Mouse (Mus musculus): ENCODE data around the gene G430095P16Rik.

G430095P16Rik gene

DNA sequence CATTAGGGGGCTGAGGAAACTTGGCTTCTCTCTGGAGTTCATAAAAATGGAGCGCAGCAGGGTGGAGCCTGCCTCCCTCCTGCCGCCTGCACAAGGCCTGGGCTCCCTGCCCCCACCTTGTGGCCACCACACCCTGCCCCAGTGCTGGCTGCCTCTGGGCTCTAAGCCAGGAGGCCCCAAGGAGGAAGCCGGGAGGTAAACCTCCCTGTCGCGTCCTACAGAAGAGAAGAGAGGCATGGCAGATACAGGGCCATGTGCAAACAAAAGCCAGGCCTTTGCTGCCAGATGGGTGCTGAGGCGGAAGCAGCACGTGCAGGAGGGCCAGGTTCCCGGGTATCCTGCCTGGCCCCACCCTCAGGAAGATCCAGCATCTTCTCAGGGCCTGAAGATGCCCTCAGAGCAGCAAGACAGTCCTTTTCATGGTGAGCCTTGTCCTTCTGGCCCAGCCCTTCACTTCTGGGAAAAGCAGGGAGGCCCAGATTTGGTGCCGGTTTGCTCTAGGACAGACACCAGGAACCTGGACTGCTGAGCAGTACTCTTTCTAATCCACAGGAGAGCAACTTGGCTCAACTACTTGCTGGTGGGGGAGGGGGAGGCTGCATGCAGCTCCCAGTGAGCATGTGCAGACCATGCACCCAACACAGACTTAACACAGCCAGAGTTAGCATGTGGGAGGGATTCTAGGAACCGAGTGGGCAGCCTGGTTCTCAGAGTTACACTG is at the start of gene G430095P16Rik:
TSS of gene G430095P16Rik (plus strand) at position 158 of the 721 bp plus-strand sequence.
- no peak for DNase-seq (ENCODE audit: low spot score)

DNA sequence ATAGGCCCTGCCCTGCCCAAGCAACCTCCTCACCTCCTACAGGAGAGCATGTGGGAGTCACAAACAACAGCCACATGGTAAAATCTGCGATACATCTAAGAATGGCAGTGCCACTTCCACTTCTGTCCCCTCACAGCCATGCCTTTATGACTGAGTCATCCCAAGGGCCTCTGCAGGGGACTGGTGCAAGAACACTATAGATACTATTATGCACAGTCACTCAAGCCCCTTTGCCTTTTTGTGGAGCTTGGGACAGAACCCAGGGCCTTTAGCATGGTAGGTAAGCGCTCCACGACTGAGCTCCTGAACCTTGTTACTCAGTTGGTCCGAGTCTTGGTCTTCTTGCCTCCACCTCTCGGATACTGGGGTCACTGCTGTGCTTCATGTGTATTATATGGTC is 45.5 kb upstream of the G430095P16Rik start:
- DNase-seq (ENCODE audit: low spot score), result no peak

DNA sequence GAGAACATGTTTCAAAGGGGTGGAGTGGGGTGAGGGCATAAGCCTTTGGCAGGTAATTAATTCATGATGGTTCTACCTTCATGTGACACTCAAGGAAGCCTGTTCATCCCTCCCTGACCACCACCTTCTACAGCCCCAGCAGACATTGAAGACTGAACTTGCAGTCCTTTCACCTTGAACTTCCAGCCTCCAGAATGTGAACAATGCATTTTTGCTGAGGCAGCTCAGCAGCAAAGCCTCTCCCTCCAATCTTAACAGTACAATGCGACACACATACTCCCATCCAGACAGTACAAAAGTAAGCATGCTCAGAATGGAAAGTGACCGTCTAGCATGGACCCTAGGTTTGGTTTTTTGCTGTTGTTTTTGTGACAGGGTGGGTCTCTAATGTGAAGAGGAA is 41.3 kb upstream of the G430095P16Rik start:
- no peak for DNase-seq (ENCODE audit: low spot score)

- DNase-seq (ENCODE audit: low spot score), result no peak
These were observed 40.5 kb upstream of the G430095P16Rik start for GRCm38 (mm10) chr8:84682257-84682656.

- DNase-seq (ENCODE audit: low spot score), result no peak
These were observed 38.3 kb upstream of the G430095P16Rik start for GRCm38 (mm10) chr8:84684537-84684936.

DNA sequence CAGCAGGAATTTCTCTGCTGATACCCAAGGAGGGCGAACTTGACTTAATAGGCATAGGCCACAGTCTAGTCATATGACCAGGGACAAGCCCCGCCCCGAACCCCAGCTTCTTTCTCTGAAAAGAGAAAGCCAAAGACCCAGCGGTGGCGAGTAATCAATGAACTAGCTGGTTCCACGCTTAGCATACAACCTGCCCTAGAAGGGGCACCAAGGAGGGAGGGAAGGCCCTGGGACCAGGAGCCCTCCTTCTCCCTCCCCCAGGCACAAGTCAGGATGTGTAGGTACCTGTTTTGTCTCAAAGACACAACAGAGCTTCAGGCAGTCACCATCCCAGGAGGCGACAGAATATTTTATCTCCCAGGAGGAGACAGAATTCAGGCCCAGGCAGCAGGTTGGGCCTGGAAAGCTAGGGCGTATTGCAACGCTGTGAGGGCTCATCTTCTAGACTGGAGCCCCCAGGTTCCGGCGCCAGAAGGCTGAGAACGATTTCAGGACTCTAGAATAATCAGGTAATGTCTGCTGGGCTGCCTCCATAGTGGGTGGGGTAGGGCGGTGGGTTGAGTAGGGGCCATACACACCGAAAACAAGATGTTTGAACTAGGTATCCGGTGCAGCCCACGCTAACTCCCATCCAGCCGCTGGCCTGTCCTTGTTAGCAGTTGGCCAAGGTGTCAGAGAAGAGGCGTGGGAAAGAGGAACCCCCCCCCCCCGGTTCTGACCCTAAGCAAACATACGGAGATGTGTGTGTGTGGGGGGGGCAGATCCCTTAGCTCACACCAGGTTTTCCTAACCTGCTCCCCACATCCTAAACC is 36.4 kb upstream of the G430095P16Rik start, which contains the start of gene Trmt1:
TSS of gene Trmt1 (plus strand) at position 117 of the 812 bp plus-strand sequence.
- DNase-seq (ENCODE audit: low spot score), result no peak

- no peak for DNase-seq (ENCODE audit: low spot score)
These were observed 35.7 kb upstream of the G430095P16Rik start for GRCm38 (mm10) chr8:84687003-84687704.

GRCm38 (mm10) chr8:84687705-84688100 is 35.1 kb upstream of the G430095P16Rik start, which contains the start of gene Nacc1:
Gene Nacc1, minus strand, starts transcription at chr8:84687862.
- DNase-seq (ENCODE audit: low spot score), result peak; percentile 68

- DNase-seq (ENCODE audit: low spot score), result peak; percentile 86
These were observed 33.5 kb upstream of the G430095P16Rik start for GRCm38 (mm10) chr8:84689091-84689915.

DNA sequence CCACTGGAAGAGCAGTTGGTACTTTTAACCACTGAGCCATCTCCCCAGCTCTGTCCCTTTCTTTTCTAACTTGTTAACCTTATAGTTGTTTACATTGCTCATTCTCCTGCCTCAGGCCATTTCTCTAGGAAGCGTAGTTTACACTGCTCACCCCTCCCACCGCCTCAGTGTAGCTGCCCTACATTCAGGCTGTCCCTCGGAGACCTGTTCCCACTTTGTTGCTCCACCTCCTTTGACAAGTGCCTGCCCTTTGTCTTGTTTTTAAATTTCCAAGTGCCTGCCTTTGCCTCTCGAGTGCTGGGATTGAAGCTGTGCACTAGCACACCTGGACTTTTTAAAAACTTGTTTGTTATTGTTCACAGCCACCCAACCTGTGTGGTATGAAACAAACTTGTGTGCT is 29.5 kb upstream of the G430095P16Rik start:
- DNase-seq (ENCODE audit: low spot score), result no peak

GRCm38 (mm10) chr8:84695140-84695539 is 27.7 kb upstream of the G430095P16Rik start:
- DNase-seq (ENCODE audit: low spot score), result no peak

DNA sequence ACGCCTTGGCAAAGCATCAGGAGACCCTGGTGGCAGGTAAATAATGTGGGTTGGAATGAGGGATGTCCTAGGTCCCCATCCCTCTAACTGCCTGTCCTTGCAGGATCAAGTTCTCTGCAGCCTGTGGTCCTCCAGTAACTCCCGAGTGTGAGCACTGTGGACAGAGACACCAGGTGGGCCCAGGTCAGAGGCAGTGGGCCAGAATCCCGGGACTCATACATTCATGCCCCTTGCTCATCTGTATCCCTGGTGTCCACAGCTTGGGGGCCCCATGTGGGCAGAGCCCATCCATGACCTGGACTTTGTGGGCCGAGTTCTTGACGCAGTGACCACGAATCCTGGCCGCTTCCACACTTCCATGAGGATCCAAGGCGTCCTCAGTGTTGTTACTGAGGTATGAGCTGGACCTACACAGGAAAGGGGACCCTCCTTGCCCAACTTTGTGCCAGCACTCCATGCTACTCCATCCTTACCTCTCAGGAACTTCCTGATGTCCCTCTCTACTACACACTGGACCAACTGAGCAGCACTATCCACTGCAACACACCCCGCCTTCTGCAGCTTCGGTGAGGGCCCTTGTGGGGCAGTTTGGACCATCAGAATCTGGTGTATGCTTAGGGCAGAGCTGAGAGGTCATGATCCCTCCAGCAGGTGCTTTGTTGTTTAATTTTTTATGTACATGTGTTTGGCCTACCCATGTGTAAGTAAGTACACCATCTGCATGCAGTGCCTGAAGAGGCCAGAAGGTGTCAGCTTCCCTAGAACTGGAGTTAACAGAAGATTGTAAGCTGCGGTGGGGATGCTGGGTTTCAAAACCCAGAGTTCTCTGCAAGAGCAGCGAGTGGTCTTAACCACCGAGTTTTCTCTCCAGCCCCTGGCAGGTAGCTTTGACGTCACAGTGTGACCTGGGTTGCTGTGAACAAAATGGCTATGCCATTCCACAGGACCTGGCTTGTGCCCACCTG is 25.4 kb upstream of the G430095P16Rik start:
- no peak for DNase-seq (ENCODE audit: low spot score)

DNA sequence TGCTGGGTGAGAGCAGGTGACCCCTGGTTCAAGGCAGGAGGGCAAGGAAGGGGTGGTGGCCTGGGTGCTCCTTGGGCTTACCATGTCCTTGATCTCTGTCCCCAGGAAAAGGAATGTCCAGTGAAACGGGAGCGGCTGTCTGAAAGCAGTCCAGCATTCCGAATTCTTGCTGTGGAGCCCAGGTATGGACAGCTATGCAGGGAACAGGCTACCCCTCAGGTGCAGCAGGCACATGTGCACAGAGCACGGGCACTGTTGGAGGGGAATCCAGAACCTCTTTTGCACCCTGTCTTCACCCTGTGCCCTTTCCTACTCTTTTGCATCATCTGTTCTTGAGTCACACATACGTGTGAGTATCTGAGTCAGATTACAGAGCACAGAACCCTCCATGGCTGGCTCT is 24.5 kb upstream of the G430095P16Rik start:
- no peak for DNase-seq (ENCODE audit: low spot score)

DNA sequence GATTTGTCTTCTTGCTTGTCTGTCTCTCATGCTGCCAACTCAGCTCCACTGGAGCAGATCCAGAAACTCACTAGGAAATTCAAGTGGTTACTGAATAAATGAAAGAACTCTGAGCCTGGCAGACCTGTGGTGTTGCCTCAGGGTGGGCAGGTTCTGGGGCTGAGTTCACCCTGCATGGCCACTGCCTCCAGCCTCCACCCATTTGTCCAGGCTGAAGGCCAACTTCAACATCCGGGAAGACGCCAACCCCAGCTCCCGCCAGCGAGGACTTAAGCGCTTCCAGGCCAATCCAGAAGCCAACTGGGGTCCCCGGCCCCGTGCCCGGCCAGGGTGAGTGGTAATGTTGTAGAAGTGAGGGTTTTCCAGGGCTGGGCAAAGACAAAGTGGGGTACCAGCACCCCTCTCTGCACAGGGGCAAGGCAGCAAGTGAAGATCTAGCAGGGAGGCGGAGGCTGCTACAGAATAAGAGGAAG is 23.8 kb upstream of the G430095P16Rik start:
- no peak for DNase-seq (ENCODE audit: low spot score)

- DNase-seq (ENCODE audit: low spot score), result no peak
These were observed 22.9 kb upstream of the G430095P16Rik start for GRCm38 (mm10) chr8:84699861-84700322.

GRCm38 (mm10) chr8:84700526-84700925 is 22.3 kb upstream of the G430095P16Rik start:
- no peak for DNase-seq (ENCODE audit: low spot score)

DNA sequence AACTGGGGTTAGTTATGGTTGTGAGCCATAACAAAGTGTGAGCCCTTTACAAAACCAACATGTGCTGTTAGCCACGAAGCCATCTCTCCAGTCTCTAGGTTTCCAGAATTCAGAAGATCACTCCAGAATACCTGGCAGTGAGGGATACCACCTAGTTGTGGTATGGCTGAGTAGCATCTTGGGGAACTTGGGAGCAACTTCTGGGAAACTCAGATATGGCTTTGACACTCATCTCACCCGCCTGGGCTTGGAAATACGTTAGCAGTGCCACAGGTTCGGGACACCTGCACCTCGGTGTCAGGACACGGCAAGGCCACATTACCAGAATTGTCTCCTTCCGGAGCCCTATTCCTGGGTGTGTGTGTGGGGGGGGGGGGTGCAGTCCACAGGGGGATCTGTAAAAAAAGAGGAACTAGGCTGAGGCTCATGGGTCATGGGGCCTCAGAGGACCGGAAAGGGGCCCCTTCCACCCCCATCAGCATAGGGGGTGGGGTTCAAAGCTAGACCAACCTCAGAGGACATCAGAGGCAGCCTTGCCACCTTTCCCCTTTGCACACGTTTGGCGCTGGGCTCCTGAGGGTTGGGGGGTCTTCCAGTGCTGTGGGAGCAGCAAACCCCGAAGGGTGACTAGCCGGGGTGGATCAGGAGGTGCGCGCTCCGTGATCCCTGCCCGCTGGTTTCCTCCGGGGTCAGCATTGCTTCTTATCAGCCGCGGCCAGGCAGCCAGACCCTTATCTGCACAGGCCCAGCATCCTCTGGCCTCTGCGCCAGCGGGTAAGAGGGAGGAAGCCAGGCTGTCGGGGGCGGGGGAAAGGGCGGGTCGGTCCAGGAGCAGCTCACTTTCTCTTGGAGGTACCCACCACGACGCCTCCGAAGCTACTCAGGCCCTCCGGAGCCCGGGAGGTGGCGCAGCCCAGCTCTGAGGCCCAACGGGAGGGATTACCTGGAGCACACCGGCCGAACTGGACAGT is 21.6 kb upstream of the G430095P16Rik start, which contains the start of gene Lyl1:
TSS of gene Lyl1 (plus strand) at position 517 of the 971 bp plus-strand sequence.
- no peak for DNase-seq (ENCODE audit: low spot score)

DNA sequence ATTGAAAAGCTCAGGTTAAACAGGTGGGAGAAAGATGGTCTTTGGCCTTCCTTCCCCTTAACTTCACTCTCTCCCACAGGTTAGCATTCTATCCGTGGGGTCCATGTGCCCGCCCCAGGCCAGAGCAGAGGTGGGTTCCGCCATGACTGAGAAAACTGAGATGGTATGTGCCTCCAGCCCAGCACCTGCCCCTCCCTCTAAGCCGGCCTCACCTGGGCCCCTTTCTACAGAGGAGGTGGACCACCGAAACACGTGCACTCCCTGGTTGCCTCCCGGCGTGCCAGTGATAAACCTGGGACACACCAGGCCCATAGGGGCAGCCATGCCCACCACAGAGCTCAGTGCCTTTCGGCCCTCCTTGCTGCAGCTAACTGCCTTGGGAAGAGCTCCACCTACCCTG is 20.2 kb upstream of the G430095P16Rik start:
- DNase-seq (ENCODE audit: low spot score), result no peak

DNA sequence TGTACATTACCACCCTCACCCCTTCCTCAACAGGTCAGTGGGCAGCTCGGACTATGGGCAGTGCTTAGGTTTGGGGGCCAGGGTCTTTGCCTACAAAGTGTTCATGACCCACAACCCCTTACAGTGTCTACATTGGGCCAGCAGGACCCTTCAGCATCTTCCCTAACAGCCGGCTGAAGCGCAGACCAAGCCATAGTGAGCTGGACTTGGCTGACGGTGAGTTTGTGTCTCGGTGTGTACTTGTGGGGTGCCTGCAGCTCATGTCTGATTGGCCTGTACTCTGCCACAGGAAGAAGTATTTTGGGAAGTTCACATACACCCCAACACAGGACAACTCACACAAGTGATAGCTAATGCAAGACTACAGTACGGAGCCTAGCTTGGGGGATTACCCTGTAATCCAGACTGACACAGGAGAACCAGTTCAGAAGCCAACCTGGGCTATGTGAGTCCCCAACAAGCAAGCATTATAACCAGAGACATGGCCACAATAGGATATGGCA is 19.8 kb upstream of the G430095P16Rik start:
- no peak for DNase-seq (ENCODE audit: low spot score)

All from left cerebral cortex, adult 11 months (tissue).